Comparison of ENCODE assay signal across 24 mouse cellular contexts in the genomic region with DNA sequence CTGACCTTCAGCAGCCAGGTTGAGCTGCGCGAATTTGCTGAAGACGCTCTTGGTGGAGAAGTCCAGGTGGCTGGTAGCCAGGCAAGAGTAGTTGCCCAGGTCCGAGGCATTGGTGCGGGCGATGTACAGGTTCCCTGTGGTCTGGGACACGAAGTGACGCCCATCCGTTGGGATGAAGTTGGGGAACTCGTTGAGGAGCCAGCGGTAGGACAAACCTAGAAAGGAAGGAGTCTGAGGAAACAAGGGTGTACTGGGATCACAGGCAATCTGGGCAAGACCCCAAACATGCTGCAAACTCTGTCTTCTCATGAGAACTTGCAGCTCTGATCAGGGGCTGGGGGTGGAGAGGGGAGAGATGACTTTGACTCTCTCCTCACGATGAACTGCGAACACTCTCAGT. TPM values are rescaled to one million over a fixed set of nuclear protein-coding genes. Genes with fewer than 3 reads are reported as not detected.
DNase-seq lines count a peak whose midpoint lies in the region; ATAC-seq lines count a peak whose summit lies in the region.
"Had no signal": no experiment of that assay in that cellular context is flagged by ENCODE, and none has a peak within 500 bp of the region (broad histone marks: within the 10 kb centered on the region; RNA-seq: fewer than 3 reads in every experiment).

No protein-coding gene starts in this region.

- peak; percentile 62 for DNase-seq in cerebellum, adult 11-12 months
- no peak for DNase-seq in cerebellum, adult 9-10 months
- peak; percentile 52 to 59 for DNase-seq in cerebellum, postnatal 10 days
- DNase-seq in cerebellum, adult 18-20 months: no peak
- DNase-seq in midbrain, embryonic 11.5 days (ENCODE audit: low spot score, missing footprints): peak; percentile 81
- peak; percentile 45 to 63 for DNase-seq in cerebellum, postnatal 25 days
- DNase-seq: adrenal gland, postnatal 10 days; adrenal gland, postnatal 36 days; B cell, adult 2 months; heart, adult 18-20 months; heart, postnatal 10 days; heart, postnatal 4 days; kidney, adult 11 months; kidney, adult 8-10 months had no signal

- no peak overlapping the region for H3K4me3 ChIP-seq in midbrain, embryonic 11.5 days (ENCODE audit: low read depth, low read length)
- H3K4me3 ChIP-seq in midbrain, embryonic 15.5 days: no peak overlapping the region
- H3K4me3 ChIP-seq: forebrain, embryonic 10.5 days; forebrain, embryonic 13.5 days; heart, embryonic 12.5 days; heart, embryonic 15.5 days; hindbrain, embryonic 15.5 days; intestine, embryonic 15.5 days had no signal

- H3K36me3 ChIP-seq in midbrain, embryonic 11.5 days (ENCODE audit: control insufficient read depth, insufficient read depth, low read length): no peaks in the 10 kb centered on the region
- H3K36me3 ChIP-seq in midbrain, embryonic 15.5 days (replicated peaks): no peaks in the 10 kb centered on the region; the same call in 1 of the 2 replicates
- H3K36me3 ChIP-seq: forebrain, embryonic 10.5 days; G1E; heart, embryonic 12.5 days; heart, embryonic 15.5 days; intestine, embryonic 15.5 days had no signal

- no peak overlapping the region for H3K27ac ChIP-seq in midbrain, embryonic 11.5 days (ENCODE audit: low read depth, low read length)
- no peak overlapping the region for H3K27ac ChIP-seq in midbrain, embryonic 15.5 days
- H3K27ac ChIP-seq: forebrain, embryonic 10.5 days; forebrain, embryonic 13.5 days; heart, embryonic 15.5 days; hindbrain, embryonic 15.5 days; intestine, embryonic 15.5 days had no signal

- no peaks in the 10 kb centered on the region for H3K27me3 ChIP-seq in midbrain, embryonic 11.5 days (ENCODE audit: control insufficient read depth, insufficient read depth, low read length)
- no peaks in the 10 kb centered on the region for H3K27me3 ChIP-seq in midbrain, embryonic 15.5 days (replicated peaks)
- H3K27me3 ChIP-seq: forebrain, embryonic 13.5 days; hindbrain, embryonic 15.5 days; intestine, embryonic 15.5 days had no signal

- H3K9me3 ChIP-seq in midbrain, embryonic 11.5 days (ENCODE audit: control insufficient read depth, low read length): no peaks in the 10 kb centered on the region
- H3K9me3 ChIP-seq in midbrain, embryonic 15.5 days: no peaks in the 10 kb centered on the region
- H3K9me3 ChIP-seq: forebrain, embryonic 10.5 days; forebrain, embryonic 13.5 days; G1E; heart, embryonic 12.5 days; heart, embryonic 15.5 days; hindbrain, embryonic 15.5 days; intestine, embryonic 15.5 days had no signal

- ATAC-seq in midbrain, embryonic 11.5 days (ENCODE audit: low FRiP score): no peak
- no peak for ATAC-seq in midbrain, embryonic 15.5 days (replicated peaks)
- ATAC-seq: forebrain, embryonic 13.5 days; forebrain, embryonic 16.5 days; intestine, embryonic 15.5 days; Patski had no signal

- peaks cover 13% of the 10 kb centered on the region for H3K4me1 ChIP-seq in midbrain, embryonic 11.5 days (ENCODE audit: control insufficient read depth, insufficient read depth, low read length)
- peaks cover 36% of the 10 kb centered on the region for H3K4me1 ChIP-seq in midbrain, embryonic 15.5 days

- WGBS in midbrain, embryonic 11.5 days: 95% methylated on average over 13 of the region's 13 CpGs
- WGBS in midbrain, embryonic 15.5 days: 93% methylated on average over 13 of the region's 13 CpGs

- no peak overlapping the region for H3K9ac ChIP-seq in midbrain, embryonic 11.5 days (ENCODE audit: low read length)
- no peak overlapping the region for H3K9ac ChIP-seq in midbrain, embryonic 15.5 days
- H3K9ac ChIP-seq: forebrain, embryonic 13.5 days; heart, embryonic 12.5 days; heart, embryonic 15.5 days; hindbrain, embryonic 15.5 days; intestine, embryonic 15.5 days had no signal

- no peak overlapping the region for H3K4me2 ChIP-seq in midbrain, embryonic 11.5 days
- no peak overlapping the region for H3K4me2 ChIP-seq in midbrain, embryonic 15.5 days
- H3K4me2 ChIP-seq: forebrain, embryonic 13.5 days; heart, embryonic 12.5 days; heart, embryonic 15.5 days; hindbrain, embryonic 15.5 days; intestine, embryonic 15.5 days had no signal

RNA-seq across cellular contexts. Expression of gene Cntn2, which starts 15.0 kb away (rescaled TPM):
- 30.9 and 31.4 TPM in 2 replicates for polyA plus RNA-seq in midbrain, embryonic 11.5 days (2014; fragmentation: Nextera tagmentation; extraction: Ambion mirVana)
- 38.9 and 44.0 TPM in 2 replicates for polyA plus RNA-seq in midbrain, embryonic 15.5 days (2015; fragmentation: Nextera tagmentation; extraction: Ambion mirVana)
- polyA plus RNA-seq: G1E had no signal

RNA-seq across cellular contexts. Expression of gene Tmem81, which starts 22.0 kb away (rescaled TPM):
- polyA plus RNA-seq in midbrain, embryonic 11.5 days (2014; fragmentation: Nextera tagmentation; extraction: Ambion mirVana): 0.86 and 1.5 TPM in 2 replicates
- 0.99 and 1.0 TPM in 2 replicates for polyA plus RNA-seq in midbrain, embryonic 15.5 days (2015; fragmentation: Nextera tagmentation; extraction: Ambion mirVana)

RNA-seq across cellular contexts. Expression of gene Rbbp5, which starts 50.9 kb away (rescaled TPM):
- 65.2 and 65.9 TPM in 2 replicates for polyA plus RNA-seq in midbrain, embryonic 11.5 days (2014; fragmentation: Nextera tagmentation; extraction: Ambion mirVana)
- 46.5 and 50.3 TPM in 2 replicates for polyA plus RNA-seq in midbrain, embryonic 15.5 days (2015; fragmentation: Nextera tagmentation; extraction: Ambion mirVana)

Comparison
In these comparisons a context has a peak if more than half of its experiments do, and no peak if none do; other contexts are left out.
1. DNase-seq: peak in cerebellum, adult 11-12 months (single experiment), cerebellum, postnatal 10 days (2 of 2), midbrain, embryonic 11.5 days (single experiment) and cerebellum, postnatal 25 days (2 of 2); none in cerebellum, adult 9-10 months (single experiment) and cerebellum, adult 18-20 months (0 of 2).